8 mouse cellular contexts compared by ENCODE assay signal in genomic region chr2:139966288-139966687, GRCm38 (mm10).
DNase-seq lines count a peak whose midpoint lies in the region; ATAC-seq lines count a peak whose summit lies in the region.

No protein-coding gene starts in this region.

- no peak overlapping the region for H3K27ac ChIP-seq in kidney, embryonic 16.5 days (ENCODE audit: low read length)

- WGBS in kidney, embryonic 16.5 days: 59% methylated on average over 3 of the region's 3 CpGs

- H3K4me1 ChIP-seq in kidney, embryonic 16.5 days (ENCODE audit: insufficient read depth, low read length): no peaks in the 10 kb centered on the region

- no peaks in the 10 kb centered on the region for H3K27me3 ChIP-seq in kidney, embryonic 16.5 days (ENCODE audit: insufficient read depth, low read length)

- DNase-seq in kidney, adult 8-10 months: peak; percentile 3 to 53
- peak; percentile 14 for DNase-seq in MN1 (ENCODE audit: low spot score)
- DNase-seq in kidney, postnatal 36 days: peak; percentile 21 to 75
- DNase-seq in natural killer cell, adult 2 months (ENCODE audit: low spot score in 2 of 2): peak; percentile 24 to 36

- H3K9me3 ChIP-seq in kidney, embryonic 16.5 days (ENCODE audit: low read length): no peaks in the 10 kb centered on the region

- H3K4me2 ChIP-seq in kidney, embryonic 16.5 days (replicated peaks; ENCODE audit: low read depth, low read length): no peak overlapping the region

- no peak overlapping the region for H3K9ac ChIP-seq in kidney, embryonic 16.5 days (replicated peaks; ENCODE audit: low read length)

- no peaks in the 10 kb centered on the region for H3K36me3 ChIP-seq in kidney, embryonic 16.5 days (ENCODE audit: insufficient read depth, low read length)

- ATAC-seq in kidney, embryonic 16.5 days (ENCODE audit: low FRiP score, low TSS enrichment): no peak
- peak; percentile 77 for ATAC-seq in CD4-positive, CD25-positive, alpha-beta regulatory T cell, adult 4 months
- peak; percentile 69 for ATAC-seq in common myeloid progenitor, adult 5-6 weeks (replicated peaks; ENCODE audit: low read depth, poor library complexity, severe bottlenecking)
- no peak for ATAC-seq in megakaryocyte, adult 5-6 weeks (ENCODE audit: poor library complexity, severe bottlenecking)

- H3K4me3 ChIP-seq in kidney, embryonic 16.5 days (ENCODE audit: low read length): no peak overlapping the region

Comparison
In these comparisons a context has a peak if more than half of its experiments do, and no peak if none do; other contexts are left out.
1. ATAC-seq: peak in CD4-positive, CD25-positive, alpha-beta regulatory T cell, adult 4 months (single experiment) and common myeloid progenitor, adult 5-6 weeks (single experiment); none in kidney, embryonic 16.5 days (single experiment) and megakaryocyte, adult 5-6 weeks (single experiment).
2. Peak in every context shown above with its lines, with median percentiles within 50 percentile points of each other: DNase-seq.